ENCODE assay signal across 1 mouse cellular context in genomic region chr9:107634406-107635278, GRCm38 (mm10).
TF ChIP-seq lines count a peak whose summit lies in the region.

No protein-coding gene starts in this region.

TF ChIP-seq in CH12.LX, 34 proteins besides CTCF, POLR2A, EP300 and RAD21 (continued from another document):
- no peak for TF ChIP-seq IRF4 (IDR thresholded peaks at IDR 0.05; ENCODE audit: low read depth, low read length)
